Mouse (Mus musculus) lung, embryonic 15.5 days (tissue): ENCODE results near the gene B3gntl1. TPM values are rescaled to one million over a fixed set of nuclear protein-coding genes. Genes with fewer than 3 reads are reported as not detected.

Experiments used
- ATAC-seq: fragments of 200-750 bp; cut with Nextera tagmentation; 2 replicates; pipeline ENCODE4 v1.8.0; 2017; ENCODE audit warnings: moderate number of reproducible peaks, borderline replicate concordance; ENCODE audit not compliant: low FRiP score, low TSS enrichment; ENCODE audit errors: extremely low read depth
- H3K27ac ChIP-seq: fragments of 300-500 bp; sonication (generic); 2 replicates; pipeline ENCODE4 v1.5.1; 2015; ENCODE audit warnings: moderate library complexity, mild to moderate bottlenecking, inconsistent platforms
- H3K27me3 ChIP-seq: fragments of 300-500 bp; sonication (generic); 2 replicates; pipeline ENCODE4 v1.6.1; 2015; ENCODE audit warnings: inconsistent platforms
- H3K36me3 ChIP-seq: fragments of 300-500 bp; sonication (generic); 2 replicates; pipeline ENCODE4 v1.6.1; 2015; ENCODE audit warnings: inconsistent platforms
- H3K4me1 ChIP-seq: fragments of 300-500 bp; sonication (generic); 2 replicates; pipeline ENCODE4 v1.6.1; 2015; ENCODE audit warnings: inconsistent platforms
- H3K4me2 ChIP-seq: fragments of 300-500 bp; sonication (generic); 2 replicates; pipeline ENCODE4 v1.6.1; 2015; ENCODE audit warnings: inconsistent platforms, mild to moderate bottlenecking, moderate library complexity
- H3K4me3 ChIP-seq: fragments of 300-500 bp; sonication (generic); 2 replicates; pipeline ENCODE4 v1.5.1; 2015; ENCODE audit warnings: mild to moderate bottlenecking, inconsistent platforms
- H3K9ac ChIP-seq: fragments of 300-500 bp; sonication (generic); 2 replicates; pipeline ENCODE4 v1.6.1; 2015; ENCODE audit warnings: inconsistent platforms
- H3K9me3 ChIP-seq: fragments of 300-500 bp; sonication (generic); 2 replicates; pipeline ENCODE4 v1.6.1; 2016; ENCODE audit warnings: inconsistent platforms
- WGBS: fragments of 180-500 bp; shearing (Covaris S2); methylation state at CpG from one replicate; pipeline ENCODE4 v1.1.7; 2015; 5-methylcytosine and 5-hydroxymethylcytosine counted together
- polyA plus RNA-seq: library from polyadenylated mRNA; unstranded; fragments of >200 nt; fragmentation: Nextera tagmentation; extraction: Ambion mirVana; gene quantifications from 2 replicates; pipeline ENCODE4 v1.2.1, GENCODE M21; 2015

B3gntl1 gene
- polyA plus RNA-seq, 1 experiment from 2014 or later, result 8.0 TPM

GRCm38 (mm10) chr11:121702895-121703618, 30.1 kb upstream of the B3gntl1 start:
- 1% methylated on average over 40 of the region's 40 CpGs for WGBS
- Histone ChIP-seq H3K27ac (peak overlapping the region; percentile 82), H3K27me3 (peaks cover 7% of the 10 kb centered on the region; the same call in 1 of the 2 replicates), H3K4me1 (peaks cover 41% of the 10 kb centered on the region), H3K9me3 (no peaks in the 10 kb centered on the region), H3K9ac (peak overlapping the region; percentile 71), H3K4me3 (peak overlapping the region; percentile 84), H3K36me3 (no peaks in the 10 kb centered on the region), H3K4me2 (peak overlapping the region; percentile 98)
- peak; percentile 9; the same call in 1 of the 2 replicates for ATAC-seq

- peak overlapping the region; percentile 82 for H3K27ac ChIP-seq
- peaks cover 7% of the 10 kb centered on the region; the same call in 1 of the 2 replicates for H3K27me3 ChIP-seq
- peak overlapping the region; percentile 98 for H3K4me2 ChIP-seq
- H3K4me3 ChIP-seq, result peak overlapping the region; percentile 84
- no peaks in the 10 kb centered on the region for H3K9me3 ChIP-seq
- under 1% methylated on average over 59 of the region's 69 CpGs for WGBS
- peaks cover 36% of the 10 kb centered on the region for H3K4me1 ChIP-seq
- peak overlapping the region; percentile 71 for H3K9ac ChIP-seq
- ATAC-seq, result peak; percentile 95
- no peaks in the 10 kb centered on the region for H3K36me3 ChIP-seq
These were observed 29.4 kb upstream of the B3gntl1 start for GRCm38 (mm10) chr11:121702111-121702894.

GRCm38 (mm10) chr11:121701244-121701643, 28.3 kb upstream of the B3gntl1 start, which contains the start of gene Metrnl:
Gene Metrnl, plus strand, starts transcription at chr11:121701544.
- Histone ChIP-seq H3K4me1 (peaks cover 30% of the 10 kb centered on the region), H3K27ac (peak within 1 kb of the TSS; percentile 82), H3K9ac (peak within 1 kb of the TSS; percentile 71), H3K4me3 (peak within 1 kb of the TSS; percentile 84), H3K27me3 (peaks cover 7% of the 10 kb centered on the region; the same call in 1 of the 2 replicates), H3K36me3 (no peaks in the 10 kb centered on the region), H3K9me3 (no peaks in the 10 kb centered on the region), H3K4me2 (peak within 1 kb of the TSS; percentile 98)
- ATAC-seq, result no peak
- WGBS, result 87% methylated on average over 5 of the region's 5 CpGs

- Histone ChIP-seq H3K27me3 (no peaks in the 10 kb centered on the region), H3K4me1 (peaks cover 11% of the 10 kb centered on the region; the same call in 1 of the 2 replicates), H3K9me3 (no peaks in the 10 kb centered on the region), H3K4me2 (no peak overlapping the region), H3K4me3 (no peak overlapping the region), H3K27ac (no peak overlapping the region), H3K9ac (no peak overlapping the region), H3K36me3 (no peaks in the 10 kb centered on the region)
- WGBS, result 75% methylated on average over 5 of the region's 5 CpGs
- no peak for ATAC-seq
These were observed 25.5 kb upstream of the B3gntl1 start for GRCm38 (mm10) chr11:121698381-121698955.

GRCm38 (mm10) chr11:121697271-121697670, 24.3 kb upstream of the B3gntl1 start:
- peaks cover 8% of the 10 kb centered on the region; the same call in 1 of the 2 replicates for H3K4me1 ChIP-seq
- H3K36me3 ChIP-seq, result no peaks in the 10 kb centered on the region
- H3K27ac ChIP-seq, result no peak overlapping the region
- no peak overlapping the region for H3K9ac ChIP-seq
- no peak overlapping the region for H3K4me2 ChIP-seq
- 73% methylated on average over 4 of the region's 4 CpGs for WGBS
- no peak overlapping the region for H3K4me3 ChIP-seq
- no peaks in the 10 kb centered on the region for H3K9me3 ChIP-seq
- no peaks in the 10 kb centered on the region for H3K27me3 ChIP-seq
- no peak for ATAC-seq

- Histone ChIP-seq H3K4me1 (no peaks in the 10 kb centered on the region), H3K9me3 (no peaks in the 10 kb centered on the region), H3K4me3 (no peak overlapping the region), H3K27ac (no peak overlapping the region), H3K4me2 (no peak overlapping the region), H3K9ac (no peak overlapping the region), H3K27me3 (no peaks in the 10 kb centered on the region), H3K36me3 (no peaks in the 10 kb centered on the region)
- ATAC-seq, result no peak
- WGBS, result 83% methylated on average over 5 of the region's 5 CpGs
These were observed 22.5 kb upstream of the B3gntl1 start for GRCm38 (mm10) chr11:121695304-121696064.

GRCm38 (mm10) chr11:121688024-121688423, 15.1 kb upstream of the B3gntl1 start:
- Histone ChIP-seq H3K9me3 (no peaks in the 10 kb centered on the region), H3K4me2 (no peak overlapping the region), H3K27ac (no peak overlapping the region), H3K27me3 (no peaks in the 10 kb centered on the region), H3K36me3 (no peaks in the 10 kb centered on the region), H3K4me3 (no peak overlapping the region), H3K4me1 (0 out of 2 replicates have a peak, but pooled peaks cover 7% of the 10 kb centered on the region), H3K9ac (no peak overlapping the region)
- WGBS, result 73% methylated on average over 2 of the region's 2 CpGs
- no peak for ATAC-seq

GRCm38 (mm10) chr11:121686674-121687073, 13.7 kb upstream of the B3gntl1 start:
- Histone ChIP-seq H3K27me3 (no peaks in the 10 kb centered on the region), H3K9ac (no peak overlapping the region), H3K4me1 (0 out of 2 replicates have a peak, but pooled peaks cover 8% of the 10 kb centered on the region), H3K4me3 (no peak overlapping the region), H3K27ac (no peak overlapping the region), H3K4me2 (no peak overlapping the region), H3K9me3 (no peaks in the 10 kb centered on the region), H3K36me3 (no peaks in the 10 kb centered on the region)
- WGBS, result 52% methylated on average over 5 of the region's 5 CpGs
- ATAC-seq, result no peak

- no peak for ATAC-seq
- H3K27ac ChIP-seq, result no peak overlapping the region
- H3K4me2 ChIP-seq, result no peak overlapping the region
- H3K27me3 ChIP-seq, result no peaks in the 10 kb centered on the region
- 67% methylated on average over 4 of the region's 4 CpGs for WGBS
- no peaks in the 10 kb centered on the region for H3K36me3 ChIP-seq
- H3K9me3 ChIP-seq, result no peaks in the 10 kb centered on the region
- 0 out of 2 replicates have a peak, but pooled peaks cover 8% of the 10 kb centered on the region for H3K4me1 ChIP-seq
- H3K9ac ChIP-seq, result no peak overlapping the region
- H3K4me3 ChIP-seq, result no peak overlapping the region
These were observed 13.1 kb upstream of the B3gntl1 start for GRCm38 (mm10) chr11:121686091-121686490.

- Histone ChIP-seq H3K9me3 (no peaks in the 10 kb centered on the region), H3K27ac (no peak overlapping the region), H3K4me2 (no peak overlapping the region), H3K4me3 (no peak overlapping the region), H3K9ac (no peak overlapping the region), H3K36me3 (no peaks in the 10 kb centered on the region), H3K4me1 (0 out of 2 replicates have a peak, but pooled peaks cover 8% of the 10 kb centered on the region), H3K27me3 (no peaks in the 10 kb centered on the region)
- ATAC-seq, result no peak
- WGBS, result 54% methylated on average over 6 of the region's 6 CpGs
These were observed 12.6 kb upstream of the B3gntl1 start for GRCm38 (mm10) chr11:121685491-121686001.

- no peak overlapping the region for H3K4me3 ChIP-seq
- 25% methylated on average over 3 of the region's 3 CpGs for WGBS
- no peak overlapping the region for H3K27ac ChIP-seq
- peak; percentile 66; the same call in 1 of the 2 replicates for ATAC-seq
- no peak overlapping the region for H3K9ac ChIP-seq
- 0 out of 2 replicates have a peak, but pooled peaks cover 8% of the 10 kb centered on the region for H3K4me1 ChIP-seq
- H3K4me2 ChIP-seq, result no peak overlapping the region
- H3K36me3 ChIP-seq, result no peaks in the 10 kb centered on the region
- no peaks in the 10 kb centered on the region for H3K9me3 ChIP-seq
- H3K27me3 ChIP-seq, result no peaks in the 10 kb centered on the region
These were observed 10.3 kb upstream of the B3gntl1 start for GRCm38 (mm10) chr11:121683243-121683642.
